Mouse (Mus musculus): ENCODE data around the gene Chrnb2.
"Not testable (repeated sequence)": the region's sequence is repeated elsewhere in the genome, so short reads cannot be mapped to it uniquely, and the experiment has no call there.

Gene Chrnb2

DNA sequence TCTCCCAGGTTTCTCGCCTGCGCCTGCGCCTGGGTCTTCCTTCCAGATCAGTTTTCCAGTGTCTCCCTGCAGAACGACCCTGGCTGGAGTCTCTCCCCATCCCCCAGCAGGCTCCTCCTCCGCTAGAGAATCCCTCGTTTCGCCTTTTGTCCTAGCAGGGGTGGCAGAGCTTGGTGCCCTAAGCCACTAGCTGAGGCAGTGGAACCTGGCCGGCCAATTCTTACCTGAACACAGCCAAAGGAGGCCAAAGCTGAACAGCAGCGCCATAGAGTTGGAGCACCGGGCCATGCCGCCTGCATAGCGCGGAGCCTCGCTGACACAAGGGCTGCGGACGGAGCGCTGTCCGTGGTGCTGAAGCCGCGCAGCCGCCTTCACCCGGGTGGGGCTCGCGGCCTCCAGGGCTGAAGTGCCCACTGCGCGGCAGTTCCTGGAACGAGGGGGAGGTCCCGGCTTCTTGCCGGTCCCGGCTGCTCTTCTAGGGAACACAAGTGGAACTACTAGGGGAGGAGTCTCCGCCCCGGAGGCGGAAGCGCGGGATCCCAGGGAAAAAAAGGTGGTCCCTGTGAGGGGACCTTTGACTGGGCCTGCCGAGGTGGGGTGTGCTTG lies at the start of gene Chrnb2:
TSS of gene Chrnb2 (minus strand) at position 514 of the 606 bp plus-strand sequence.
- peak; percentile 39 for DNase-seq (ENCODE audit: extremely low spot score, low read depth, low spot score)

DNA sequence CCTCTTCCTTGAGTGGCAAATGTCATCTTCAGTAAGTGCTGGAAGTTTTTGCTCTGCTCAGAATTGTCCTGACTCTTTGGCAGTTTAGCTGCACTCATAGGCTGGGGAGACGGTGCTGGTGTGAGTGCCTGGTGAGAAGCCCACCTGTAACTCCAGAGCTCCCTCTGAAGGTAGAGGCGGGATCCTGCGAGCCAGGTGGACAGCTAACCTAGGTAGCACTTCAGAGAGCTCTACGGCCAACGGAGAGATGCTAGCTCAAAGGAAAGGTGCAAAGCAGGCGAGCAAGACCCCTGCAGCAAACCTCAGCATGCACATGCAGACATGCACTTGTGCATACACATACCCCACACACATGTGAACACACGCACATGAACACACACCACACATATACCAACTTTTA lies 49.6 kb upstream of the Chrnb2 start:
- no peak for DNase-seq (ENCODE audit: extremely low spot score, low read depth, low spot score)

DNA sequence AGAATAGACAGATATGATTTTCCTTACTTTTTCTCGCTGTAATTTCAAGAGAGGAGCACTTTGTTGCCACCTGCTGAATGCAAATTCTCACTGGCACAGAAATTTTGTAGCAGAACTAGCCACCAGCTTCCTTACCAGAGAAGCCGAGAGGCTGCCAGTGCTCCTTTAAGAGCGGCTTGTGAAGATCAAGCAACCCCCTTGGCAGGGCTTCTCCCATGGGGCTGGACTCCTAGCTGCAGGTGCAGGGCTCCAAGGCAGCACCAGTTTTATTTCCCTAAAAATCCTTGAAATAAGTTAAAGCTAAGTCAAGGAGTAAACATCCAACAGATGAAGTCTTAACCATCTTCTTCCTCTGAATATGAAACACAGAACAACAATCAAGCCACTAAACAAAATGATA lies 47.7 kb upstream of the Chrnb2 start:
- no peak for DNase-seq (ENCODE audit: extremely low spot score, low read depth, low spot score)

DNA sequence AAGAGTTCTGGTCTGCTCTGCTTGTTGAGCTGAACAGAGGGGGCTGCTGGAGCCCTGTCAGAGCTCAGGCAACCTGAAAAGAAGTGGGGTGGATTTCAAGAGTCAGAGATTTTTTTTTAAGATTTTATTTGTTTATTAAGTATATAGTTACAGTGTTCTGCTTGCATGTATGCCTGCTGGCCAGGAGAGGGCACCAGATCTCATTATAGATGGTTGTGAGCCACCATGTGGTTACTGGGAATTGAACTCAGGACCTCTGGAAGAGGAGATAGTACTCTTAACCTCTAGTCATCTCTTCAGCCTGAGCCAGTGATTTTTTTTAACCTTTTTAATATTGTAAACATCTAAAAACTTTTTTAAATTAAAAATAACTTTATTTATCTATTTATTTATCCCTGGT lies 46.4 kb upstream of the Chrnb2 start:
- DNase-seq (ENCODE audit: extremely low spot score, low read depth, low spot score): no peak

DNA sequence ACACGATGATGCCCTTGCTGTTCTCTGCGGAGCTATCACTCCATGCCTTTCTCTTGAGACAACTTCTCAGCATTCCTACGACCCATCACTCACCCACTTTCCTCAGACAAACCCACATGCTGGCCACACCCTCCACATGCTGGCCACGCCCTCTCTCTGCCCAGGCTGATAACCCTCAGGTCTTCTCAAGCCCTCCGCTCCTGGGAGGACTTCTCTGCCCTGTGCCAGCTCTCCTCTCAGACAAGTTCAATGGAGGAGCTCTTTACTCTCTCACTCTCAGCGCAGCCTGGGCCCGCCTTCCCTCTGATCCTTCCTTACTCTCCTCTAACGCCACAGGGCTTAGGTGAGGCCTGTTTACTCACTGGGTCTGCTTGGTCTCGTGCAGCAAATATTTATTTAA lies 44.2 kb upstream of the Chrnb2 start:
- no peak for DNase-seq (ENCODE audit: extremely low spot score, low read depth, low spot score)

DNA sequence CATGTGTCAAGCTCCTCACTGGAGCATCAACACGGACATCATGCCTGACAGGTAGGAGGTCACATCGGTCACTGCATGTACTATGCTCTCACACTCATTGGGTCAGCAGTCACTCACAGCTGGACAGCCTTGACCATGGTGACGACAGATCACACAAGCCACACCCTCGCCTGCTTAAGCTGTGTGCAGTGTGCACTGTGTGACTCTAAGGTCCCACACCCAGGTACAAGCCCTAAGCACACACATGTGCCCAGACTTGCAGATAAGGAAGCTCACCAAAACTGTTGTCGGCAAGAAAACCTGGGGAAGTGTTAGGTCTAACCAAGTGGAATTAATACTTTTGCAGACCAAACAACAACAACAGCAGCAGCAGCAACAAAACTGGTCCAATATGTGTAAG lies 43.4 kb upstream of the Chrnb2 start:
- DNase-seq (ENCODE audit: extremely low spot score, low read depth, low spot score): no peak

DNA sequence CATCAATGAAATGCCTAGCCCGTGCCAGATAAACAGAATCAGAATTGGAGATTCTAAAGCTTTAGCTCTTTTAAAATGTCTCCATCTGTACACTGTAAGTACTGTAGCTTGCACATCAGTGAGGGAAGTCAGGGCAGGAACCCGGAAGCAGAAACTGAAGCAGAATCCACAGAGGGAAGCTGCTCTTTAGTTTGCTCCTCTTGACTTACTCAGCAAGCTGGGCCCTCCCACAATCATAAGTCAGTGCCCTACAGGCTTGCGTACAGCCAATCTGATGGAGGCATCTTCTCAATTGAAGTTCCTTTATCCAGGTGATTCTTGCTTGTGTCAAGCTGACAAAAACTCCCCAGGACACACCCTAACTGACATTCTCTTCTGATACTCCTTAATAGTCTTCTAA lies 42.7 kb upstream of the Chrnb2 start:
- DNase-seq (ENCODE audit: extremely low spot score, low read depth, low spot score): no peak

DNA sequence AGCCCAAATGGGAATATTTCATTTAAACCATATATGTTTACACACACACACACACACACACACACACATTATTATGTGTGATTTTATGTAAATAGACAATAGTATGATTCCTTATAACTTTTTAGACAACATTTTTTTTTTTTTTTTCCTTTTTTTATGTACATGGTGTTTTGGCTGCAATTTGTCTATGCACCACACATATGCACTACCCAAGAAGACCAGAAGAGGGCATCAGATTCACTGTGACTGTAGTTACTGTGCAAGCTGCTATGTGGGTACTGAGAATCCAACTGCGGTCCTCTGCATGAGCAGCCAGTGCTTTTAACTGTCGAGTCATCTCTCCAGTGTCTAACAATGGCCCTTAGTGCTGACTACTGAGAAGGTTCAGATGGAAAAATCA lies 42.3 kb upstream of the Chrnb2 start:
- DNase-seq (ENCODE audit: extremely low spot score, low read depth, low spot score): no peak

DNA sequence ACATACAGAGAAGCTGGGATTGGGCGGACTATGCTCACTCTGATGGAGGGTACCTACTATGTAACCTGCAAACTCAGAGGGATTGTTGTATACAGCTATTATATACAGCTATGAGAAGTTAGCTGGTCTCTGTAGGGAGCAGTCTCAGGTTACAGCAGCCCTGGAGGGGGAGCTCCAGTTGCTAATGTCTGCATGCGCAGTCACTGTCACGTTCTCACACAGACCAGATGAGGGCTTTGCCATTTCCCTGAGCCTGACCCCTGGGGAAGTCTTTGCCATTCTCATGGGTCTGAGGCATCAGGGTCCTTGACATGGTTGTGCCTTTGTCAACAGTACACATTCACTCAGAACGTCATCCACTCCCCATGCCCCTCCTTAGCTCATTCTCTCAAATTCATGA lies 40.7 kb upstream of the Chrnb2 start:
- no peak for DNase-seq (ENCODE audit: extremely low spot score, low read depth, low spot score)

DNA sequence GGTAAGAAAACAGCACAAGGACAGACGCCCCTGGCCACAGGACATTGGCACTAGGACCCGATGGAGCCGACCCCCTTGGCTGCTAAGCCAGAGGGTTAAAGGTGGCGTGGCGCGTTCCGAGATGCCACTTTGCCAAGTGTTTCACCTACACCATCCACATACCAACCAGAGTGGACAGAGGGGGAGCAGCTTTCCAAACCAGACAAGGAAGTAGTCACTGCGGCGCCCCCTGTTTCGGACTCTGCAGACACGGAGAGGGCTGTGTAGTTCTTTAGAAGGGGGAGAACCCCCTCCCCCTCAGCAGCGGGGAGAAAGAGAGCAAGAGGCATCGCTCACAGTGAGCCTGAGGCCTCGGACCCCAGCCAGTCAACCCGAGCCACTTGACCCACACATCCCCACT lies 38.4 kb upstream of the Chrnb2 start:
- no peak for DNase-seq (ENCODE audit: extremely low spot score, low read depth, low spot score)

DNA sequence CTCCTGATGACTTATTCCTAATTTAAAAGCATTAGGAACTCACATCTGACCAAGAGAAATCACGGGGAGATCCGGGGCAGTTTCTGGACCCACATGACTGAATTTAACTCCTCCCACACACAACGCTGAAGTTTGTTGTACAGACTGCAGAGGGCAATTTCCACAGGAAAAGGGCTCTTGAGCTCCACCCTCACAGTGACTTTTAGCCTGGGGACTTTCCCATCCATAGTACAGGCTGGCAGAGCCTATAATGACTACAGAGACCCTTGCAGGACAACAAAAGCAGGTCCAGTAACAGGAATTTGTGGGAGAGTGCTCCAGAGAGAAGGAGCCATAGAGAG lies 37.0 kb upstream of the Chrnb2 start:
- no peak for DNase-seq (ENCODE audit: extremely low spot score, low read depth, low spot score)

DNA sequence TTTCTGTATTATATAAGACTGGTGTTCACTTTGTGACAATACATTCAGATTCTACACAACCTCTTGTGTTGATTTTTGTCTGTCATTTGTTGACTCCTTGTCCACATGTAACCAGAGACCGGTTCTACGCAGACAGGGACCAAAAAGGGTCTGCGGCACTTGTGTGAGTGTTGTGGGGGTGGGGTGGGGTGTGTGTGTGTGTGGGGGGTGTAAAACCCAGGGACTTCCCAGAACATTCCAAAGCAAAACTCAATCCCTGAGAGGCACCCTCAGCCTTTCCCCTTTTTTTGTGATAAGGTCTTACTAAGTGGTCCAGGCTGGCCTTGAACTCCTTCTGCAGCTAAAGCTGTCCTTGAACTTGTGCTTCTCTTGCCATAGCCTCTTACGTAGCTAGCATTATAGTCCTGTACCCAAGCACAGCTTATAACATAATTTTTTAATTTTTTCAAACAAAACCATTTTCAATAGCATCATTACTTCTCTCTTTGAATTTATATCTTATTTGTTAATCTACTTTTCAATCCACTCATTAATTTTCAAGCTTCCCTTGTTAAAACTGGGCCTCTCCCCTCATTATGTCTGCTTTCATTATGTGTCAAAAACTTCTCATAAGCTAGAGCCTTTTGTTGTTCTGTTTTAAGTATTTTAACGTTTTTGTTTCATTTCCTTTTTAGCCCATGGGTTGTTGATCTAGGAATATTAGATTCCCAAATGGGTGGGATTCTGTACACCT lies 36.5 kb upstream of the Chrnb2 start:
- no peak for DNase-seq (ENCODE audit: extremely low spot score, low read depth, low spot score)

DNA sequence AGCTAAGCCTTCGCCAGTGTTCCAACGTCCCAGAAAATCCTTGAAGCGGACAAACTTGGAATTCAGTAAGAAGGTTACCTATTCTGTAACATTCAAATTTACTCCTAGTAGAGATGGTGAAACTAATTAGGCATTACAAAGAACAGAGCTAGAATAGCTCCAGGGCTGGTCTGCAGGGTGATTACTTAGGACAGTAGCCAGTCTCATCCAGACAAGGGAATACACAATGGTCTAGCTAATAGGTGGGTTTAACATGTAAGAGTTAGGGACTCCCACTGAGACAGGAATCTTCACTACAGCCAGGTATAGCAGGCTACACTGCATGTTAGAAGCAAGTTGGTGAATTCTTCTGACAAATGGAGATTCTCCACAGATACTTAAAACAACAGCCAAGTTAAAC lies 35.6 kb upstream of the Chrnb2 start:
- not testable (repeated sequence) for DNase-seq (ENCODE audit: extremely low spot score, low read depth, low spot score)

DNA sequence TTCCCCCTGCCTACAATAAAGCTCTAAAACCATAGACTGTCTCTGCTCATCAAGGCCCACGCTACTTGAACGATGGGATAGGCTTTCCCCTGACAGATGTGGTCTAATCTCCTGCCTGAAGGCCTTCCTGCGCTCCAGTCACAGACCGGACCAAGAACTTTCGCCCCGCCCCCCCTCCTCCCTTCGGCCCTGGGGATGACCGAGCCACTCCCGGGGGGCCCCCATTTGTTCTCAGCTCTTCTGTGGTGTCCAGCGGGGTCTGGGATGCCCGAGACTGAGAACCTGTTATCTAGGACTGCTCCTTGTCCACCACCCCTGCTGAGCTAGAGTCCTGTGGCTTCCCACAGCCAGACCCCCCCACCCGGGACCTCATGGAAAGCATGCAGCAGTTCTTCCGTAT lies 35.0 kb upstream of the Chrnb2 start:
- DNase-seq (ENCODE audit: extremely low spot score, low read depth, low spot score): no peak

DNA sequence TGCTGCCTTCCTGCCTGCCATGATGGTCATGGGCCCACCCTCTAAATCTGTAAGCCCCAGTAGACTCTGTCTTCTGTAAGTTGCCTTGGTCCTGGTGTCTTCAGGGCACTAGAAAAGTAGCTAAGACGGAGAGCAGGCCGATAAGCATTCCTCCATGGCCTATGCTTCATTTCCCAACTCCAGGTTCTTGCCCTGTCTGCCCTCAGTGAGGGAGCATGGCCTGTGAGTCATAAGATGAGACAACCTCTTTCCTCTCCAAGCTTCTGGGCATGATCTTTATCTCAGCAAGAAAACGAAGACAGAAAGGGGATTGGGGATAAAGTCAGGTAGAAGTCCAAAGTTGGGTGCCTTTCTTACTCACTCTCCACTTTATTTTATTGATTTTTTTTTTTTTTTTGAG lies 34.1 kb upstream of the Chrnb2 start:
- no peak for DNase-seq (ENCODE audit: extremely low spot score, low read depth, low spot score)

DNA sequence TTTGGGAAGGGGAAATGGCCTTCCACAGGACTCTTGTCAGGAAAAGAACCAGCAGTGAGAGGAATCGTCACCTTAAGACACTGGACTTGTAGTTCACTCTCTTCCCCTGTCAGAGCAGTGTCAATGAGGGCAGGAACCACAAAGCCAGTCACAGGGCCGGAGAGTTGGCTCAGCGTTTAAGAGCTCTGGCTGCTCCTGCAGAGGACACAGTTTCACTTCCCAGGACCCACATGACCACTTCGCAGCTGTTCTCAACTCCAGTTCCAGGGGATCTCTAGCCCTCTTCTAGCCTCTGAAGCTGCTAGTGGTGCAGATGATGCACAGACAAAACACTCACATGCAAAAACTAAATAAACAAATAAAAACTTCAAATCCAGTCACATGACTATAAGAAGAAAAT lies 31.9 kb upstream of the Chrnb2 start:
- no peak for DNase-seq (ENCODE audit: extremely low spot score, low read depth, low spot score)

DNA sequence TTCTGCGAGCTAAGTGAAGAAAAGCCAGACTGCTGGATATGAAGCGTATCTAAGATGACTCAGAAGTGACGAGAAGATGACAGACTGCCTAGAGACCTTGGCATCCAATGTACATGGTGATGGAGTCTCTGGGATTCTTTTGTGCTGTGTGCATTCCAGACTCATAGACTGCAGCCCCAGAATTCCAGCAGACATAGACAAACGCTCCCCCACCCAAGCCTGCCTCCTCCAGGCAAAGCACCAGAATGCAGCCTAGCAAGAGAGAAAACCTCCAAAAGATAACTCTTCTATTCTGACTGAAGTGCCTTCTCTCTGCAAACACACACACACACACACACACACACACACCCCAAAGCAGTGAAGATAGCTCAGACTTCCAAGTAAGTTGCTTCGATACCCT lies 31.3 kb upstream of the Chrnb2 start:
- DNase-seq (ENCODE audit: extremely low spot score, low read depth, low spot score): no peak

DNA sequence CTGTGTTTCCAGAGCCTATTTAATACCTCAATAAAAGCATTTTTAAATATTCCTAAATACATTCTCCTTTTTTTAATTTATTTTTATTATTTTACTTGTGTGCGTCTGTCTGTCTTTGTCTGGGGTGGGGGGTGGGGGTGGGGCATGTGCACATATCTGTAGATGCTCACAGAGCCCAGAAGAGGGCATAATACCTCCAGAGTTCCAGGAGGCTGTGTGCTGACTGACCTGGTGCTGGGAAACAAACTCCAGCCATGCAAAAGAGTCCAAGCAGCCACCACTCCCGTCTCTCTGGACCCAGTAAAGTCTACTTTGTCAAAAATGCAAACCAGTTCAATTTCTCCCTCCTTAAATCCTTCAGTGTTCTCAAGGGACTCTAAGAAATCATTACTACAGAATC lies 30.2 kb upstream of the Chrnb2 start:
- no peak for DNase-seq (ENCODE audit: extremely low spot score, low read depth, low spot score)

DNA sequence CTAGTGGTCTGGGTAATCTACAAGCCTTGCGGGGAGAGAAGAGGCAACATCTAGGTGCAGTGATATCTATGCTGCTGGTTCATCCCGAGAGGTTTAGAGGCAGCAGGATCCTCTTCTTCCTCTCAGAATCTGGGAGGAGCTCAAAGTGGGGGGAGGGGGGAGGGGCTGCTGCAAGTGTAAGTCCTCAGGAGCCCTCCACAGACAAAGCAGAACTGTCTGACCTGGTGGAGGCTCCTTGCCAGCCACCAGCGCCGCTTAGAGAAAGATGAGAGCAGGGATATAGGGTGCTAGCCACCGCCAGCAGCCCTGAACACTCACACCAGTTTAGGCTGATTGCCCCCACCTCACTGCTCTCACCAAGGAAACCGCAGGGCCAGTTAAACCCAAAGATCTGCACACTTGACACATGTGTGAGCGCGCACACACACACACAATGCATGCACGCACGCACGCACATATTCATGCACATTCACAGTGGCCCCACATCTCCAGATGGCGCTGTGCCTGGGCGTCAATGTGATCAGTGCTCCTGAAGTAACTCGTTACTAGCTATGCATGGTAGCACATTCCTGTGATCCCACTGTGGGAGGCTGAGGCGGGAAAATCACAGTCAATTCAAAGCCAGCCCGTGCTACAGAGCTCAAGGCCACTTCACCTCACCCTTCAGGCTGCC lies 24.4 kb upstream of the Chrnb2 start:
- no peak for DNase-seq (ENCODE audit: extremely low spot score, low read depth, low spot score)

DNA sequence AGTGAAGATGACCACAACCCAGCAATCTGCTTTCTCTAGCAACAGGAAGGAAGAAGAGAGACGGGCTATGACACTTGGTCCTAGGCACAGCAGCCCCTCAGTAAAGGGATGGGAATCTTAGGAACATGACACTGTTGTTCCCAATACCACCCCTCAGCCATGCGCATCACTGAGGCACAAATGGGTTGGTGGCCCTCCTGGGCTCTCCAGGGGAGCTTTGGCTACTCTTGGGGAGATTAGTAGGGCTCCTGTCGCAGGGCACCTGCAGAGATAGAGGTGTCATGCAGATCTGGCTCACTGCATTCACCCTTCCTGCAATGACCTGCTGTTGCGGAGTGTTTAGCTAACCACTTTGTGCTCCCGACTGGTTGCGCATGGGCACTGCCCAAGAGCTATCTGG lies 21.8 kb upstream of the Chrnb2 start:
- DNase-seq (ENCODE audit: extremely low spot score, low read depth, low spot score): no peak

DNA sequence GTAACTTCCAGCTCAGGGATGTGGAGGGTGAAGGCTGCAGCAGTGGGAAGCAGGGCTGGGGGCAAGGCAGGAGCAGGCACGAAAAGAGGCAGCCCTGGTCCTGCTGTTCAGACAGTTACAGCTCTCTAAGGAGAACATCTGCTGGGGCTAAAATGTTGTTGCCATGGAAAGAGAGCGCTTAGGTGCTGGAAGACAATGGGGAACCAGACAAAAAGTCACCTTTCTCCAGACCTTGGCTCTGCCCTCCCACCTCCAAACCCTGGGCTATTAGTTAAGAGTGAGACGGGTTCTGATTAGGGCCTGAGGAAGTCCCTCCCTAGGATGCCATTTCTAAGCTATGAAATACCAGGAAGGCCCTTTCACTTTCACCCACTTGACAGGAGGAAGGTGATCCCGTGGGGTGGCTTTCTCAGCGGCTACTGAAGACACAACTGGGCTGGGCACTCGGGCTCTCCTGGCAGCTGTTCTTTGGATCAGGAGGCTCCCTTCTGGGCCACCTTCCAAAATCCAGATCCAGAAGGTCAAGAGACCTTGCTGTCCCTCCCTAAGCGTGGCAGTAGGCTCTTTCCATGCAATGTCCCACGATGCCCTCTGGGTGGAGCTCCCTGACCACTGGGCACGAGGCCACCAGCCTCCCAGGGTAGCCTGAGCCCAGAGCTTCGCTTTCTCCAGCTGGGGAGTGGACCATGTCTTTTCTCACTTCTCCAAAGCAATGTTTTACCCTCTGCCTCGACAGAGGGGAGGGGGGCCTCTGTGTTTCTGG lies 20.7 kb upstream of the Chrnb2 start:
- DNase-seq (ENCODE audit: extremely low spot score, low read depth, low spot score): no peak

DNA sequence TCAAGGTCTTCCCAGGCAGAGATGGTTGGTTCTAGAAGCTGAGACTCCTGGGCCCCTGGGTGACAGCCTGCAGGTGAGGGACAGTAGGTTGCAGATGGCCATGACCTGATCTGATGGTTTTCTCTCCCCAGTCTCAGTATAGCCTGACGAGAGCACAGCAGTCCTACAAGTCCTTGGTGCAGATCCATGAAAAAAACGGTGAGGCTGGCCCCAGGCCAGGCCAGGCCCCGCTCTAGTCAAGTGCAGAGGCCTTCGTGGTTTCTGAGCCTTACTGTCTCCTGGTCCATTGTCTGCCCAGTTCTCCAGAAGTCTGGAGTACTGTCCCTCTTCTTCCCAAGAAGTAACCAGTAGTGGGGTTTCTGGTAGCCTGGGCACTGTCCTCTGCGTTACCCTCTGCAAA lies 17.2 kb upstream of the Chrnb2 start:
- no peak for DNase-seq (ENCODE audit: extremely low spot score, low read depth, low spot score)

Measured in hindlimb bud, embryonic 11.5 days (tissue).